Mouse (Mus musculus): ENCODE data around the gene Snai3.

Snai3 gene

DNA sequence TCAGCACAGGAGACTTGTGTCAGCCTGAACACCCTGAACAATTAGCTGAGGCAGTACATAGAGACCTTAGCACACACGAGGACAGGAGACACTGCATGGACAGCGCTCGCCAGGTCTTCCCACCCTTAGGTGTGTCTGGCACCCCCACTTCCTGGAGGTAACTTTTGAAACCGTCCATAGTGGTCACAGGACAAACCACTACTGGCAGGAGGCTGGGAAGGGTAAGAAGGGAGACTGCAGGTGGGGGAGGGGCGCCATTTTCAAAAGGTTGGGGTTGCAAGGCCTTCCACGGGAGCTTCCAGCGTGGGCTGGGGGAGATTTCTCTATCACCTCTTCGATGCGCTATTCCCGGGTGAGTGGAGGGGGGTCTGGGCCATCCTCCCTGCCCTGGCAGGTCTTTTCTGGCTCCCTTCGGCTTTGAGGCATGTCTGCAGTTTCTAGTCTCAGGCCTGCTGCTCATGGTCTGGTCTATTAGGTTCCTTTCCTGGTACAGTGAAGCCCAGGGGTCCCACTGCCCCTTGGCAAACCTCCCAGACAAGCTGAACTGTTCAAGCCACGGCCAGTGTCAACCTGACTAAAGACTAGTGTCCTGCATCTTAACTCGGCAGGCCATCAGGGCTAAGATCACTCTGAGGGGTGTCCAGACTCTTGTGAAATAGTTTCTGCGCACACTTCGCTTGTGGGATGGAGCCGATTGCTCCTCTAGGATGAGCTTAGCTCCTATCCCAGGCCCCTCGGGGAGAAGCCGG lies 28.7 kb downstream of the Snai3 start:
- no peak for DNase-seq (ENCODE audit: low read depth, low spot score)

DNA sequence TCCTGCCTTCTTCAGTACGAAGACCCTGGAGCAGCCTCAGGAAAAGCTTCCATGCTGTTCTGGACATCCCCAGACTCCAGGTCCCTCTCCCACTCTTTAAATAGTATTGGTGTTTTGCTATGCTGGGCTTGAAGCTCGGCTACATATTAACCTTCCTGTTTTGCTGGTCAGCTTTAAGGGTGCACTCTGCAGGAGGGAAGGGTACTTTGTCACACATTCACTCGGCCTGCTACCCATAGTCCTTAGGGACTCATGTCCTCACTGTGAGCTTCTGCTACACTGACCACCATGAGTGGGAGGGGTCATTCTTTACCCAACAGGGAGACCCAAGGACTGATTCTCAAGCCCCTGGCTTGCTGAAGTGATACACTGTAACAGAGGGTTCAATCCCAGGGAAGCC lies 29.9 kb downstream of the Snai3 start:
- no peak for DNase-seq (ENCODE audit: low read depth, low spot score)

DNA sequence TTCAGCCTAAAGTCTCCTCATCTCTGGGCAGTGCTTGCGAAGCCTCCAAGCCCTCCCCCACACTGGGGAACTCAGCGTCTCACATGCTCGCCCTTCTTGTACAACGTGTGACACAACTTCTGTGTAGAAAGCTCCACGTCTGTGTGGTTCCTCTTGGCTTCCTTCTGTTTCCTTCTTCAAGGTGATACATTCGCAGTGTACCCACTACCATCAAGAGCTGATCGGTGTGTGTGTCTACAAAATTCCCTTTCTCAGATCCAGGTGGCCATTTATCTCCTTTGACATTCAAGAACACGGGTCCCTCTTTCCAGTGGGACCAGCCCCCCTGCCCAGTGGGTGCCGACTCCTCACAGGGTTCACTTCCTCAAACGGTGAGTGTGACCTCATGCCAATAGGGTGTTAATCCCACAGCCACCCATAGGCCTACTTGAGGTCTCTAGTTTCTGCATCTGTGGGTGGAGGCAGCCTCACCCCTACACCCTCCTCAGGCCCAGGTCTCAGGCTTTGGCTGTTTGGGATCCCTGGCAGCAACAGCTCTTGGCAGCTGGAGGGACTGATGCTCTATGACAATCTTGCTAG lies 30.4 kb downstream of the Snai3 start:
- no peak for DNase-seq (ENCODE audit: low read depth, low spot score)

DNA sequence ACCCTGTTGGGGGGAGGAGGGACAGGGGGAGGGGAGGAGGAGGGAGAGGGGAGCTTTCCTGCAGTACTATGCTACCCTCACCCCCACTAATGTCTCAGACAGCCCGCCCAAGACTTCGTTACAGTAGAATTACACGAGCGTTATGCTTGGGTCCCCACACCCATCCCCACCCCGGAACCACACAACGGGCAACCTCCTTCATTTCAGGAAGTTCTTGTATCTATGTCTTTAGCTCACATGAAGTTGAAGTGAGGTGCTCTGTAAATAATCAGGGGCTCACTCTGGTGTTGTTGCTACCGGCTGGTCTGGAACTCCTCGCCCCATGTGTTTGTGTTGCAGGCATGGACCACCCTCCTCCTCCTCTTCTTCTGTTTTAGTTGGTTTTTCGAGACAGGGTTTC lies 32.4 kb downstream of the Snai3 start:
- DNase-seq (ENCODE audit: low read depth, low spot score): no peak

DNA sequence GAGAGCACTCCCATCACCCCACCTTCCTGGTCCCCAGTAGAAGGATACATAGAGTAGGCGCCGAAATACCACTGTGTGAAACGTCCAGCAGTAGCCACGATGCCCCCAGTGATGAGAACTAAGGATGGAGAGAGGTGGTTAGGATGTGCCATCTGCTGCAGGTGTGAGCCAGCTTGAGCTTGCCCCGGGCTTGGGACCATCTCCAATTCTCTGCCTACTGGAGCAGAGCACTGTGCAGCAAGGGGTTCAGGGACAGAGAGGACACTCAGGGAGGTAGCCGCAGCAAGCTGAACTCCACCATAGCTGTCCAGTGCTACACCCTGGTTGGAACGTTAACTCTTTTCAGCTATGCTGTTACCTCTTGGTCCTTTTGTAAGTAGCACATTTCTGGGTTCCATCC lies 32.9 kb downstream of the Snai3 start:
- no peak for DNase-seq (ENCODE audit: low read depth, low spot score)

DNA sequence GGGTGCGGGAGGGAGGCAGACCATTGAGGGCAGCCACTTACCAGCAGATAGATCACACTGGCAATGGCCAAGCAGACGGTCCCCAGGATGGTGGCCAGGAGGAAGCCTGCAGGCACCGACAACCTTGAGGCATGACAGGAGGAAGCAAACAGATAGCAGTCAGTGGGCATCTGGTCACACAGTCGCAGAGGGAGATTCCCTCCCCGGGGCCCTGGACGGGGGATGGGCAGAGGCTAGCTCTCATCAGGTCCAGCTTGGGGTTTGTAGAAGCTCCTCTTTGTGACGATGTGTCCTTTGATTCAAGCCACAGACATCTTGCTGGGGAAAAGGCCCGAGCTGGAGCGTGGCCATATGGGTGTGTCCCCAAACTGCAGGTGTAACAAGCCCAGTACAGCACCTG lies 34.4 kb downstream of the Snai3 start:
- DNase-seq (ENCODE audit: low read depth, low spot score): no peak

DNA sequence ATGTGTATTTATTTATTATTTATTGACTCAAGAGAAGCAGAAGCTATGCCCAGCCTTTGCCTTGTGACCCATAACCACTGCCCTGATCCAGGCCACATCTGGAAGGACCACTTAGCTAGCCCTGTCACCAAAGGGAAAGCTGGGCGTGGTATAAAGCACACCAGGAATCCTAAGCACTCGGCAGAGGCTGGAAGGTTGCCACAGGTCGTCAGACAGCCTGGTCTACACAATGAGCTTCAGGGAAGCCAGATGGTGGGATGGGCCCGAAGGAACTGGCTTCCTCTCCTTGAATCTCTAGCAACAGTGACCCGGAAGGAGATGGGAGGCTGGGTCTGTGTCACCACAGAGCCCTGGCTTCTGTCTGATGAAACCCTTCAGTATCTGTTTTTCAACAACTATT lies 36.9 kb downstream of the Snai3 start:
- DNase-seq (ENCODE audit: low read depth, low spot score): no peak

DNA sequence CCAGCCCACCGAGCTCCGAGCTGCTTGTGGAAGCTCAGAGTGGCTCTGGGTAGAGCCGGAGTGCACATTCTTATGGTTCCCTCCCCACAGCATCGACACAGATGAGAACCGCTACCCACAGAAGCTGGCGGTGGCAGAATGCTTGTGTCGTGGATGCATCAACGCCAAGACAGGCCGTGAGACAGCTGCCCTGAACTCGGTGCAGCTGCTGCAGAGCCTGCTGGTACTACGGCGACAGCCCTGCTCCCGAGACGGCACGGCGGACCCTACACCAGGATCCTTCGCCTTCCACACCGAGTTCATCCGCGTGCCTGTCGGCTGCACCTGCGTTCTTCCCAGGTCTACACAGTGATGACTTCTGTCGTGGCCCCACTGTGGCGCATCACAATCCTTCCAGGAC lies 37.3 kb downstream of the Snai3 start:
- no peak for DNase-seq (ENCODE audit: low read depth, low spot score)

DNA sequence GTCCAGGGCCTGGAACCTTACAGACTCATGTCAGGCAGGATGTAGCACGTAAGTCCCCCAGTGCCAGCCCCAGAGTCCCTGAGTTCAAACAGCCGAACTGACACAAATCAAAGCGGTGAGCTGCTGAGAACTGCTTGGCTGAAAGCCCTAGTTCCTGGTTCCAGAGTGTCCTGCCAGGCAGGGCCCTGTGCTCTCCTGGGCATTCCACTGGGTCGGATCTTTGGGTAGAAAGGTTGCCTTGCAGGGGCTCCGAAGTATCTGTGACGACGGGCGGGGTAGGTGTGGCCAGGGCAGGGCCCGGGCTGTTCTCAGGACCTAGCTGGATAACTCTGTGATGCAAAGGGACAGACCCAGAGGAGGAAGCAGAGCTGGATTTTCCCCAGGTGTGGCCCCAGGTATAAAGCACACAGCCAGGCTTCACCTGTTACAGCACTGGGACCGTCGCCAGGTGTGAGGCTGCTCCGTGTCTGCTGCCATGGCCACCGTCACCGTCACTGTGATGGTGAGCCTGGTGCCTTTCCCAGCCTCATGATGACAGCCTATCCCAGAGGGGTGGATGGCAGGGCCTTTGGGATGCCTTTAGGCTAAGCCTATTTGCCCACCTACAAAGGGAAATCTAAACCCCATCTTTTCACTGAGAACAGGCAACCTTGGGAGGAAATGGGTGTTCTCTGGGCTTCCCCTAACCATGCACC lies 39.0 kb downstream of the Snai3 start, which contains the start of gene Il17c:
Il17c (plus strand) TSS at position 645 of the 695 bp plus-strand sequence.
- DNase-seq (ENCODE audit: low read depth, low spot score): no peak

DNA sequence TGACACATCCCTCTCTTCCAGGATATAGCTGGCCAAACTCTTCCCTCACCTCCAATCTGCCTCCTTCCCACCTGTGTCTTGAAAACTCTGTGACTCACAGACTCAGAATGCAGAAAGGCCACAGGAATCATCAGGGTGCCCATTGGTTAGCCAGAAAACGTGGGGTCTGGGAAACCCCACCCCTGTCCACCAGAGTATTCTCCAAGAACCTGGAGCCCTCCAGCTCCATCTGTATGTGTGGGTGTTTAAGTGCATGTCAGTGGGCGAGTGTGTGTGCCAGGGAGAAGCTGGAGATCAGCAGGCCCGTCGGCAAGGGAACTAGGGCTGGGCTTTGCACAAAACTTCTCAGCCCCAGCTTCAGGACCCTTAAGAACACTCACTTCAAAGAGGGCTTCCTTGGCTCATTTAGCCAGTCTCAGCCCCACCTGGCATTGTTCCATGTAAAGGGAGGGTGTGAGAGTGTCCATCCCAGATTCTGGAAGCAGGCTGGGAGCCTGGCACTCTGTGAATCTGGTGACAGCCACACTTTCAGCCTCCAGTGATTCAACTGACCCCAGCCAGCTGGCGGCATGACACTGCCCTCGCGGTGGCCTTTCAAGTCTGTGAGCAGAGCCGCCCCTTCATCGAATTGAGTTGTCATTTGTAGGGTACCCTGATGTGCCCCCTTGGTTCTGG lies 40.5 kb downstream of the Snai3 start:
- no peak for DNase-seq (ENCODE audit: low read depth, low spot score)

DNA sequence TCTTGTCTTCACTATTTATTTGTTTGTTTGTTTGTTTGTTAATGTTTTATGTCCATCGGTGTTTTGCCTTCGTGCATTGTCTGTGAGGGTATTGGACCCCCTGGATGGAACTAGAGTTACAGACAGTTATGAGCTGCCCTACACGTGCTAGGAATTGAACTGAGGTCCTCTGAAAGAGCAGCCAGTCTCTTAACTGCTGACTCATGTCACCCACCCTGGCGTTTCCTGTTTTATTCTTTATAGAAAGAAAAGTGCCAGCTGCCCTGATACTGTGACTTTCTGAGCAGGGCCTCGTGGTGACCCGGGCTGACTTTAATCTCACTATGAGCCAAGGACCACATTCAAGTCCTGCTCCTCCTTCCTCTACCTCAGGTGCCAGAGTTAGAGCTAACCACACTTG lies 45.0 kb downstream of the Snai3 start:
- no peak for DNase-seq (ENCODE audit: low read depth, low spot score)

DNA sequence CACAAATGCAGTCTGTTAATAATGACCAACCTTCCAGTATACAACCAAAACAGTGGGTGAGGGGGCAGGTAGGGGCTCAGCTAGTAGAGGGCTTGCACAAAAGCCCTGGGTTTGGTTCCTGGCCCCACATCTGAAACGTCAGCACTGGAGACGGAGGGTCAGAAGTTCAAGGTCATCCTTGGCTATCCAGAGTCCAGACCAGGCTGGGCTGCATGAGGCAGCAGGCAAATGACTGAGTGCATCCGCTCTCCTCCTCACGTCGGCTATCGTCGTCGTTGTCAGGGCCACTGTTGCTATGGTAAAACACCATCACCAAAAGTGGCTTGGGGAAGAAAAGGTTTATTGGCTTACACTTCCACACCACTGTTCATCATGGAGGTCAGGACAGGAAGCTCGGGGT lies 46.2 kb downstream of the Snai3 start:
- no peak for DNase-seq (ENCODE audit: low read depth, low spot score)

DNA sequence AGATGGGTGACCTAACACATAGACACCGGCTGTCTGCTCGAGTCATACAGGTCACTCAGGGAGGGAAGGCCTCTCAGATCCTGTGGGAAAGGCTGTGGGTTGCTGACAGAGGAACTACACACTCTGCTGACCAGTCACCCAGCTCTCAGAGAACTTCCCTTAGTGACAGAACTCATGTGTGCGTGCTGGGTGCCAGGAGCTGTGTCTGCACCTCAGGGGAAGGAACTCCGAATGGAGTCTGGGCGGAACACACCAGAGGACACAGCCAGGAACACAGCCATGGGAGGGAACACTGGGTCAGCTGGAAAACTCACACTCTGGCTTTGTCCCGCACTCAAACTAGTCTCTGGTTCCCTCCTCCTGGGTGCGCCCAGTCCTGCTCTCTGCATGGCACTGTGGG lies 52.9 kb downstream of the Snai3 start:
- no peak for DNase-seq (ENCODE audit: low read depth, low spot score)

DNA sequence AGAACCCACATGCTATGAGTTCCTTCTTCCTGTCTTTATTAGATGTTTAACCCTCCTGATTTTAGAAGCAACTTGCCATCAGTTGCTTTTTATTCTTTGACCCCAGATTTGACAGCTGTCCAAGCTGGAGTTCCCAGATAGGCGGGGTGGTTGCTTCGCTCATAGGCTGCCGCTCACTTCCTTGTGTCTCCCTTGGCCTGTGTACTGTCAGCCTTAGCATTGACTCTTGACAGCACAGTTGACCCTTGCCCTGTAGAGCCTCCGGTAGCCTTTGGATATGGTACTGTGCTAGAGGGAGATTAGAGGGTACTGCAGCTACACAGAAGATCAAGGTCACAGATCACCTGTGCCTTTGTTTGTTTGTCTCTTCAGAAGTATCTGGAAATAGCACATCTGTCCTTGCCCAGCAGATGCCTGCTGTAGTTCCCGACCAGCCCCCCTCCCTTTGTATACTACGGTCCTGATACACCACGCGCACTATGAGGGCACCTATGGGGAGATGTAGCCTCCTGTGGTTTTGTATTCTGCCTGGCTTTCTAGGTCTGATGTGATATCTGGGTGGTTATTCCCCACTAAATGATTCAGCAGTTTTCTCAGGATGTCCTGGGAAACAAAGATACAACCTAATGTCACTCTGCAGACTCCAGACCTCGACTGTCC lies 55.3 kb downstream of the Snai3 start:
- DNase-seq (ENCODE audit: low read depth, low spot score): no peak

Data from skeletal muscle tissue, adult 2 months (tissue).